In genomic region chr5:129501671-129502070, GRCm38 (mm10) we compare ENCODE assay signal across 8 mouse cellular contexts. TPM values are rescaled to one million over a fixed set of nuclear protein-coding genes. Genes with fewer than 3 reads are reported as not detected.
DNase-seq lines count a peak whose midpoint lies in the region; ATAC-seq and TF ChIP-seq lines count a peak whose summit lies in the region.

No protein-coding gene starts in this region.

- H3K27me3 ChIP-seq in forebrain, embryonic 14.5 days (replicated peaks; ENCODE audit: control insufficient read depth, insufficient read depth, low read length): 0 out of 2 replicates have a peak, but pooled peaks cover 2% of the 10 kb centered on the region
- H3K27me3 ChIP-seq in midbrain, embryonic 12.5 days: 0 out of 2 replicates have a peak, but pooled peaks cover 3% of the 10 kb centered on the region

- H3K36me3 ChIP-seq in forebrain, embryonic 14.5 days (ENCODE audit: control insufficient read depth, insufficient read depth, low read length): peaks cover 33% of the 10 kb centered on the region
- H3K36me3 ChIP-seq in midbrain, embryonic 12.5 days: peaks cover 21% of the 10 kb centered on the region

- H3K9me3 ChIP-seq in forebrain, embryonic 14.5 days (replicated peaks; ENCODE audit: control insufficient read depth, low read length): no peaks in the 10 kb centered on the region
- H3K9me3 ChIP-seq in midbrain, embryonic 12.5 days: no peaks in the 10 kb centered on the region

- no peak for DNase-seq in layer of hippocampus, adult 2 months (ENCODE audit: low spot score in 2 of 2)
- DNase-seq in layer of hippocampus, adult 11-12 months (ENCODE audit: low spot score): no peak
- DNase-seq in T-cell, adult 2 months (ENCODE audit: low spot score): peak; percentile 10
- DNase-seq in forebrain, embryonic 14.5 days (ENCODE audit: low spot score): no peak
- peak; percentile 21 for DNase-seq in kidney, postnatal 14 days
- peak; percentile 11 to 14 for DNase-seq in thymus, postnatal 10 days (ENCODE audit: low spot score in 2 of 2)

- ATAC-seq in forebrain, embryonic 14.5 days: 0 out of 2 replicates have a peak, but pooled peaks have one; percentile 38
- ATAC-seq in midbrain, embryonic 12.5 days (ENCODE audit: low FRiP score, low read depth): peak; percentile 52
- ATAC-seq in monocyte, adult 5-6 weeks (replicated peaks; ENCODE audit: insufficient number of reproducible peaks, low FRiP score, low TSS enrichment, poor library complexity, severe bottlenecking): no peak

- peaks cover 11% of the 10 kb centered on the region for H3K4me1 ChIP-seq in forebrain, embryonic 14.5 days (ENCODE audit: control insufficient read depth, insufficient read depth, low read length)
- peaks cover 13% of the 10 kb centered on the region for H3K4me1 ChIP-seq in midbrain, embryonic 12.5 days

- H3K4me2 ChIP-seq in forebrain, embryonic 14.5 days (ENCODE audit: low read length): peak overlapping the region; percentile 97
- peak overlapping the region; percentile 99 for H3K4me2 ChIP-seq in midbrain, embryonic 12.5 days (replicated peaks)

- TF ChIP-seq CTCF in layer of hippocampus, adult 2 months (conservative IDR thresholded peaks at IDR 0.05): no peak

- peak overlapping the region; percentile 99 for H3K27ac ChIP-seq in layer of hippocampus, adult 2 months
- peak overlapping the region; percentile 63 for H3K27ac ChIP-seq in forebrain, embryonic 14.5 days (ENCODE audit: low read depth, low read length)
- peak overlapping the region; percentile 71; the same call in 1 of the 2 replicates for H3K27ac ChIP-seq in midbrain, embryonic 12.5 days (replicated peaks)

- peak overlapping the region; percentile 100 for H3K4me3 ChIP-seq in layer of hippocampus, adult 2 months
- H3K4me3 ChIP-seq in forebrain, embryonic 14.5 days (ENCODE audit: low read depth, low read length): peak overlapping the region; percentile 99
- peak overlapping the region; percentile 100 for H3K4me3 ChIP-seq in midbrain, embryonic 12.5 days

- peak overlapping the region; percentile 93 for H3K9ac ChIP-seq in forebrain, embryonic 14.5 days (ENCODE audit: low read length)
- H3K9ac ChIP-seq in midbrain, embryonic 12.5 days (replicated peaks): peak overlapping the region; percentile 96

- under 1% methylated on average over 32 of the region's 44 CpGs for WGBS in forebrain, embryonic 14.5 days
- WGBS in midbrain, embryonic 12.5 days: under 1% methylated on average over 44 of the region's 44 CpGs

RNA-seq across cellular contexts. Expression of gene Sfswap, which starts 0.7 kb away (rescaled TPM):
- total RNA-seq in layer of hippocampus, adult 2 months (2021): 100 to 1,000 TPM; 129 to 147 TPM
- 37.7 and 47.9 TPM in 2 replicates for polyA plus RNA-seq in forebrain, embryonic 14.5 days (2014; fragmentation: Nextera tagmentation; extraction: Ambion mirVana)
- polyA plus RNA-seq in midbrain, embryonic 12.5 days (2016; fragmentation: Nextera tagmentation; extraction: Ambion mirVana): 63.6 and 67.4 TPM in 2 replicates
- total RNA-seq in monocyte, adult 5-6 weeks (2017): 104 to 140 TPM (median 114 TPM) in 3 replicates

Comparison
In these comparisons a context has a peak if more than half of its experiments do, and no peak if none do; other contexts are left out.
1. DNase-seq: peak in T-cell, adult 2 months (single experiment), kidney, postnatal 14 days (single experiment) and thymus, postnatal 10 days (2 of 2); none in layer of hippocampus, adult 2 months (0 of 2), layer of hippocampus, adult 11-12 months (single experiment) and forebrain, embryonic 14.5 days (single experiment).
2. Peak in every context shown above with its lines, with median percentiles within 50 percentile points of each other: H3K27ac ChIP-seq and H3K4me3 ChIP-seq.